Comparison of ENCODE assay signal across 8 mouse cellular contexts in genomic region chr8:4403960-4404879, GRCm38 (mm10).
DNase-seq lines count a peak whose midpoint lies in the region; ATAC-seq and TF ChIP-seq lines count a peak whose summit lies in the region.

No protein-coding gene starts in this region.

- 41% methylated on average over 19 of the region's 19 CpGs for WGBS in liver, adult 2 months
- 61% methylated on average over 19 of the region's 19 CpGs for WGBS in forebrain, embryonic 11.5 days
- WGBS in hindbrain, embryonic 15.5 days, result 57% methylated on average over 19 of the region's 19 CpGs
- 28% methylated on average over 19 of the region's 19 CpGs for WGBS in lung, embryonic 14.5 days
- WGBS in stomach, embryonic 16.5 days, result 26% methylated on average over 19 of the region's 19 CpGs

- no peak overlapping the region for H3K27ac ChIP-seq in liver, adult 2 months (replicated peaks; ENCODE audit: insufficient read depth, low read depth, low read length)
- H3K27ac ChIP-seq in forebrain, embryonic 11.5 days (ENCODE audit: low read depth, low read length), result no peak overlapping the region
- H3K27ac ChIP-seq in hindbrain, embryonic 15.5 days (replicated peaks), result no peak overlapping the region
- H3K27ac ChIP-seq in lung, embryonic 14.5 days (ENCODE audit: low read depth), result peak overlapping the region; percentile 65
- no peak overlapping the region for H3K27ac ChIP-seq in stomach, embryonic 16.5 days (ENCODE audit: low read length)

- H3K4me2 ChIP-seq in forebrain, embryonic 11.5 days (ENCODE audit: low read depth, low read length, severe bottlenecking), result peak overlapping the region; percentile 48
- peak overlapping the region; percentile 62 for H3K4me2 ChIP-seq in hindbrain, embryonic 15.5 days
- H3K4me2 ChIP-seq in lung, embryonic 14.5 days, result peak overlapping the region; percentile 67
- H3K4me2 ChIP-seq in stomach, embryonic 16.5 days (ENCODE audit: low read depth, low read length), result peak overlapping the region; percentile 79

- no peak for TF ChIP-seq POLR2A in liver, adult 2 months (IDR thresholded peaks at IDR 0.05; ENCODE audit: extremely low read depth, insufficient read depth, low read length)

- no peaks in the 10 kb centered on the region for H3K4me1 ChIP-seq in liver, adult 2 months (ENCODE audit: control insufficient read depth, insufficient read depth, low read length)
- H3K4me1 ChIP-seq in forebrain, embryonic 11.5 days (replicated peaks; ENCODE audit: control insufficient read depth, insufficient read depth, low read length), result no peaks in the 10 kb centered on the region
- peaks cover 13% of the 10 kb centered on the region; the same call in 1 of the 2 replicates for H3K4me1 ChIP-seq in hindbrain, embryonic 15.5 days (replicated peaks)
- 0 out of 2 replicates have a peak, but pooled peaks cover 6% of the 10 kb centered on the region for H3K4me1 ChIP-seq in lung, embryonic 14.5 days (ENCODE audit: insufficient read depth)
- H3K4me1 ChIP-seq in stomach, embryonic 16.5 days (ENCODE audit: control insufficient read depth, insufficient read depth, low read length), result 0 out of 2 replicates have a peak, but pooled peaks cover 9% of the 10 kb centered on the region

- no peaks in the 10 kb centered on the region for H3K36me3 ChIP-seq in liver, adult 2 months (ENCODE audit: control insufficient read depth, insufficient read depth, low read length)
- no peaks in the 10 kb centered on the region for H3K36me3 ChIP-seq in forebrain, embryonic 11.5 days (ENCODE audit: control insufficient read depth, insufficient read depth, low read length)
- no peaks in the 10 kb centered on the region for H3K36me3 ChIP-seq in hindbrain, embryonic 15.5 days
- no peaks in the 10 kb centered on the region for H3K36me3 ChIP-seq in lung, embryonic 14.5 days (ENCODE audit: insufficient read depth)
- H3K36me3 ChIP-seq in stomach, embryonic 16.5 days (ENCODE audit: control insufficient read depth, insufficient read depth, low read length), result no peaks in the 10 kb centered on the region

- no peaks in the 10 kb centered on the region for H3K9me3 ChIP-seq in forebrain, embryonic 11.5 days (ENCODE audit: control insufficient read depth, low read length)
- no peaks in the 10 kb centered on the region for H3K9me3 ChIP-seq in hindbrain, embryonic 15.5 days
- no peaks in the 10 kb centered on the region for H3K9me3 ChIP-seq in lung, embryonic 14.5 days (ENCODE audit: low read depth, low read length)
- H3K9me3 ChIP-seq in stomach, embryonic 16.5 days (replicated peaks; ENCODE audit: control insufficient read depth, low read length), result no peaks in the 10 kb centered on the region

- H3K4me3 ChIP-seq in liver, adult 2 months (ENCODE audit: insufficient read depth, low read depth, low read length), result peak overlapping the region; percentile 24; the same call in 1 of the 2 replicates
- H3K4me3 ChIP-seq in forebrain, embryonic 11.5 days (ENCODE audit: low read depth, low read length), result peak overlapping the region; percentile 15; the same call in 1 of the 2 replicates
- H3K4me3 ChIP-seq in hindbrain, embryonic 15.5 days, result peak overlapping the region; percentile 34
- peak overlapping the region; percentile 34 for H3K4me3 ChIP-seq in lung, embryonic 14.5 days (ENCODE audit: low read depth, low read length)
- peak overlapping the region; percentile 50 for H3K4me3 ChIP-seq in stomach, embryonic 16.5 days (replicated peaks; ENCODE audit: low read length)

- no peaks in the 10 kb centered on the region for H3K79me2 ChIP-seq in liver, adult 2 months (ENCODE audit: control insufficient read depth, insufficient read depth, low read length)

- TF ChIP-seq CTCF in liver, adult 2 months (IDR thresholded peaks at IDR 0.05; ENCODE audit: low read depth, low read length), result no peak
- TF ChIP-seq CTCF in lung, embryonic 14.5 days (IDR thresholded peaks at IDR 0.05; ENCODE audit: low read depth), result no peak

- no peak overlapping the region; the same call in 1 of the 2 replicates for H3K9ac ChIP-seq in liver, adult 2 months (ENCODE audit: low read depth, low read length)
- 0 out of 2 replicates have a peak overlapping the region, but pooled peaks have one; percentile 4 for H3K9ac ChIP-seq in forebrain, embryonic 11.5 days (ENCODE audit: low read length)
- 0 out of 2 replicates have a peak overlapping the region, but pooled peaks have one; percentile 29 for H3K9ac ChIP-seq in hindbrain, embryonic 15.5 days
- H3K9ac ChIP-seq in lung, embryonic 14.5 days, result peak overlapping the region; percentile 47
- peak overlapping the region; percentile 71 for H3K9ac ChIP-seq in stomach, embryonic 16.5 days (ENCODE audit: low read length)

- H3K27me3 ChIP-seq in liver, adult 2 months (ENCODE audit: control insufficient read depth, insufficient read depth, low read length), result no peaks in the 10 kb centered on the region
- no peaks in the 10 kb centered on the region for H3K27me3 ChIP-seq in forebrain, embryonic 11.5 days (ENCODE audit: control insufficient read depth, insufficient read depth, low read length)
- no peaks in the 10 kb centered on the region for H3K27me3 ChIP-seq in hindbrain, embryonic 15.5 days
- no peaks in the 10 kb centered on the region for H3K27me3 ChIP-seq in lung, embryonic 14.5 days (ENCODE audit: insufficient read depth, low read length)
- H3K27me3 ChIP-seq in stomach, embryonic 16.5 days (ENCODE audit: control insufficient read depth, insufficient read depth, low read length), result no peaks in the 10 kb centered on the region

- no peak for ATAC-seq in forebrain, embryonic 11.5 days (replicated peaks; ENCODE audit: low FRiP score)
- 0 out of 2 replicates have a peak, but pooled peaks have one; percentile 27 for ATAC-seq in hindbrain, embryonic 15.5 days (ENCODE audit: low FRiP score, low read depth)
- peak; percentile 68 for ATAC-seq in lung, embryonic 14.5 days (ENCODE audit: insufficient read depth)
- no peak for ATAC-seq in stomach, embryonic 16.5 days (ENCODE audit: insufficient read depth, low FRiP score)

- no peak for DNase-seq in liver, adult 2 months (ENCODE audit: extremely low read depth, low read depth, low spot score)
- no peak for DNase-seq in liver
- peak; percentile 47 for DNase-seq in forebrain, embryonic 11.5 days (ENCODE audit: low spot score)
- peak; percentile 83 for DNase-seq in lung, embryonic 14.5 days
- DNase-seq in cerebellum, adult 11-12 months, result no peak
- no peak for DNase-seq in urinary bladder, postnatal 4 days (ENCODE audit: low spot score in 2 of 2)

Comparison
In these comparisons a context has a peak if more than half of its experiments do, and no peak if none do; other contexts are left out.
1. DNase-seq: peak in forebrain, embryonic 11.5 days (single experiment) and lung, embryonic 14.5 days (single experiment); none in liver, adult 2 months (single experiment), liver (single experiment), cerebellum, adult 11-12 months (single experiment) and urinary bladder, postnatal 4 days (0 of 2).
2. ATAC-seq: peak in hindbrain, embryonic 15.5 days (single experiment) and lung, embryonic 14.5 days (single experiment); none in forebrain, embryonic 11.5 days (single experiment) and stomach, embryonic 16.5 days (single experiment).
3. Peak in every context shown above with its lines, with median percentiles within 50 percentile points of each other: H3K4me3 ChIP-seq and H3K4me2 ChIP-seq.